Mouse (Mus musculus) CD8-positive naive resting alpha-beta T cell, adult 2 months (primary cell): ENCODE data around the gene Clstn1.

Experiments
- DNase-seq, 2 experiments: peaks; one replicate each; pipeline ENCODE4 v3.0.0; 2022; ENCODE audit warnings: low read depth in 2 of 2, low spot score in 2 of 2

Gene Clstn1

DNA sequence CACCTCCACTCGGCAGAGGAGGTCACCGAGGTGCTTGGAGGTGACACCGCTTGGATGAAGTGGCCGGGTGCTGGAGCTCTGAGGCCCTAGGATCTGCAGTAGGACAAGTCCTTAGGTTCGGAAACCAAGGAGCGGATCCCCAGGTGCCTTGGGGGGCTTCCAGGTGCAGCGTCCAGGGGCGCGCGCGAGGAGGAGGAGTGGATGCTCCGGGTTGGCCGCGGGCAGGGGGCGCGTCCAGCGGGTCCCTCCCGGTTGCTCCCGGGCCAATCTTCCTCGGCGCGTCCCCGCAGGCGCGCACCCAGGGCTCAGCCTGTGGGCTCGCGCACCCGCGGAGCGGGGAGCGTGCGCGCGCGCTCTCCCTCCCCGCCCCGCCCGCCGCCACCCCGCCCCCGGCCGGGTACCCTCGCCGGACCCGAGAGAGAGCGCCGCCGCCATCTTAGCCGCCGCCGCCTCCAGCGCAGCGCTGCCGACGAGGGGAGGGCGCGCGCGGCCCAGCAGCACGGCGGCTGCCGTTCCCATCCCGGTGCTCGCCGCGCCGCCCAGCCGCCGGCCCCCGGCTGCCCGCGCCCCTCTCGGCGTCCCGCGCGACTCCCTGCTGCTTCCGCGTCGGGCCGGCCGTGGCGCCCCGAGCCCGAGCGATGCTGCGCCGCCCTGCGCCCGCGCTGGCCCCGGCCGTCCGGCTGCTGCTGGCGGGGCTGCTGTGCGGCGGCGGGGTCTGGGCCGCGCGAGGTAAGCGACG is at the start of gene Clstn1:
Gene Clstn1 (plus strand): TSS at position 425 of the 739 bp plus-strand sequence.
- DNase-seq, result peak in 1 of 2 experiments; percentile 7

DNA sequence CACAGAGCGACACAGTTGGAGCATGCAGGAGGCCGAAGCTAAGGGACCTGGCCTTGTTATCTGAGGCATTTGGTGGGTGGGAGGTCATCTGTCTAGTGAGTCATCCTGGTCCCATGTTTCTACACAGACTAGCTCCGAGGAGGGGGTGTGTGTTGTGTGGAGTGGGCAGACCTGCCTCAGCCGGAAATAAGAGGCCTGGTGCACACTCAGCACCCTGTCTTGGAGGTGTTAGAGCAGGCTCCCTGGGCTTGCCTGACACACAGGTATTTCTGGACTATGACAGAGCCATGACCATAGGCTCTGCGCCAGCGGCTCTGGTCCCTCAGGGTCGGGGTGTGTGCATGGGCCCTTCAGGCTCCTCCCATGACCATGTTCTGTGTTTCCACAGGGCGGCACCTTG is 46.8 kb upstream of the Clstn1 start:
- no peak for DNase-seq

DNA sequence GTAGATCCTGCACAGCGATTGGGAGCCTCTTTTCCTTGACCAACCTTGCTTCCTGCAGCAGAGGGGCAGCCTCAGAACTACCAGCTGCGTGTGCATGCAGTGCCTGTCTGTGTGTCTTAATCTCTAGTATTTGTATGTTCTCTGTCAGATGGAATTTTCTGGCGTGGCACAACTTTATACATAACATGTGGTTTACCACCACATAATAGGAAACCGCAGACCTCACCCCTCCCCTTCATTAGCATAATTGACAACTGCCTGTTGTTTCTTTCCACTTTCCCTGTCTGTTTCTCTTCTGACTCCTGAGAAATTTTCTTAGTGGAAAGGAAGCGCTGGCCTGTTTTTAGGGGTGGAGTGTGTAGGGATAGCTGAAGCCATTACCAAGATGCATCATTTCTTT is 44.3 kb upstream of the Clstn1 start:
- DNase-seq, result peak in 1 of 2 experiments; percentile 19

DNA sequence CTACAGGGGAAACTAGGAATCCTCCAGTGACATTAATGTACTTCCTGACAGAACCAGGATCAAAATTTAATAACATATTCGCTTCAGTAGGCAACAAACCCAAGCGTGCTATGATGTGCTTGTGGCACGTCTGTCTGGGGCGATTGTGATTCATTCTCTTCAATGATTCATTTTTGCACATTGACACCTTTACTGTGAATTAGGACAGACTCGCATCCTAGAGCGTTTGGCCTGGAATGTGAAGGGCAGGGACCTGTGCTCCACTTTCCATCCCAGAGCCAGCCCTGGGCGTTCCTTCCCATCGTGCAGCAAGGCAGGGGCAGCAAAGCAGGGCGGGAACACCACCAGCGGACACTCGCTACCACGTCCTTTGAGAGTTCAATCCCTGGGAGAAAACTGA is 43.8 kb upstream of the Clstn1 start:
- no peak for DNase-seq

DNA sequence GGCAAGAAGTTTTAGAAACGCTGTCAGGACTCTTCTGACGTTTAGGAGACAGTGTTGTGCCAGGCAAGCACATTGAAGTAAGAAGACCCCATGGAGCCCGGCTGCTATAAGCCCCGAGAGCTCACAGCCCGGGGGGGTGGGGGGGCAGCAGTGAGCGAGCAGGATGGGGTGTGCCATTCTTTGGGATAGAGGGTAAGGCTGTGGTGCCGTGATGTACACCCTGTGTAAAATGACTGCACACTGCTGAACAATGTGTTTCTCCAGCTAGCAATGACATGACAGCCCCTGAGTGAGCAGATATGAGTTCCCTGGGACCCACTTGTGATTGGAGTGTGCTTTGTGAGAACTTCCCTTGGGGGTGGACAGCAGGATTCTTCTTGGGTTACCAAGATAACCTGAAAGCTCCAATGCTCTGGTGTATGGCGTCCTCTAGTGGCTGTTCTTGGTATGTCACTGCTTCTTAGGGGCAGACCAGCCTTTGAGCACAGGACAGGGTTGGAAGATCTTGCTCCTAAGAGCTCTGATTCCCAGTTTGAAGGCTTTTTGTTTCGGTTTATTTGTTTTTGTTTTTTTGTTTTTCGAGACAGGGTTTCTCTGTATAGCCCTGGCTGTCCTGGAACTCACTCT is 43.2 kb upstream of the Clstn1 start:
- peak; percentile 84 to 89 for DNase-seq

GRCm38 (mm10) chr4:149544892-149545291 is 41.4 kb upstream of the Clstn1 start:
- no peak for DNase-seq

GRCm38 (mm10) chr4:149546797-149547444 is 39.3 kb upstream of the Clstn1 start:
- no peak for DNase-seq

- no peak for DNase-seq
Measured at GRCm38 (mm10) chr4:149547523-149547922, 38.7 kb upstream of the Clstn1 start.

DNA sequence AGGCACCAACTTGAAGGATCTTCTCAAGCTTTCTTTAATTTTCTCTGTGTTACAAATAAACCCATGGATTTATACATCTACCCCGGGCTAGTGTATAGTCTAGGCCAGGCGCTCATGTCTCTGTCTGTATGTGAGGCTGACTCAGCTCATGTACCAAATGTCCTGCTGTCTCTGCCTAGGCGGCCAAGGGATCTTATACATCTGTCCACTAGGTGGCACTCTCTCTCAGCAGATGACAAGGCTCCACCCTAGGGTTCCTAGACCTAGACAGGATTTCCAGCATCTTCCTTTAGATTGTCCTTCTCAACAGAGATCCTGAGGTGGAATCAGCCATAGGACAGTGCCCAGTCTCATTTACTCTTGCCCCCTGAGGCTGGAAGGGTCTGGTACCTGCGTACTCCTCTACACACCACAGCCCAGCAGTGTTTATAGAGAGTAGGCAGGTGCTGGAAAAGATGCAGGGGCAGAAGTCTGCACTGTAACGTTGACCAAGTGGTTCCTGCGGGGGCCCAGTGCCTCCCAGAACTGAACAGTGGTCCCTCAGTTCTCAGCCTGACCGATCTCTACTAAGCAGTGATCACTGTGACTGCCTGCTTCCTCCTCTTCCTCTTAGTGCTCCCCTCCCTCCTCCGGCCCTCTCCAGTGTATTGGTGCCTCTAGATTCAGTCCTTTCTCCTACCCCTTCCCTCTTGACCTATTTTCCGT is 36.9 kb upstream of the Clstn1 start:
- DNase-seq, result peak; percentile 51 to 71

DNA sequence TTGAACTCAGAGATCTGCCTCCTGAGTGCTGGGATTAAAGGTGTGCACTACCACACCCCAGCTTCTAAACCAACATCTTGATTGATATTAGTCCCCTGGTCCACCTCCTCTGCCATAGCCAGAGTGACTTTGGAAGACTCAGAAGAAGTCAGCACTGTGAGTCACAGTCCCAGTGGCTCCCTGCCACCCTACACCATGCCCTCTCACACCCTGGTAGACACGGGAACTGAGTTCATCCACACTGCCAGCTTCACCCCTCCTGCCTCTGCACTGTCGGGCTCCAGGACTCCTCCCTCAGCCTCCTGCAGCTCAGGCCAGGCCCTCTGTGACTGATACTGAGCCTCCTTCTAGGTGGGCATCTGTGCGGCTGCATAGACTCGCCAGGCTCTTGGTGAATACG is 35.4 kb upstream of the Clstn1 start:
- no peak for DNase-seq

DNA sequence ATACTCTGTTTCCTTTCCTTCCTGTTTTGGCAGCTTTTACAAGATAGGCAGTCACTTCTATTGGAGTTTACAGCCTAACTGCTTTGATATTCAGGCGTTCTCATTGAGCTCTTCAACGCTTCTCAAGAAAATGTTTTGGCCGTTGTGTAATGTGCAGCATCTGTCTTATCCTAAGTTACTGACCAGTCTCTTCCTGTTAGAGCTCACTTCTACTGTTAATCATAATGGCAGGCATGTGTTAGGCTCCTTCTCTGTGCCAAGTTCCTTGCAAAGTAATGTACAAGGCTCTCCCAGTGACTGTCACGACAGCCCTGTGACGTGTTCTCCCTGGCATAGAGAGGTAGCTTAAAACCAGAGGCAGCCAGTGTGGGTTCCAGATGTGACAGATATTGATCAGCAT is 34.6 kb upstream of the Clstn1 start:
- no peak for DNase-seq

GRCm38 (mm10) chr4:149553834-149554233 is 32.4 kb upstream of the Clstn1 start:
- DNase-seq, result no peak

DNA sequence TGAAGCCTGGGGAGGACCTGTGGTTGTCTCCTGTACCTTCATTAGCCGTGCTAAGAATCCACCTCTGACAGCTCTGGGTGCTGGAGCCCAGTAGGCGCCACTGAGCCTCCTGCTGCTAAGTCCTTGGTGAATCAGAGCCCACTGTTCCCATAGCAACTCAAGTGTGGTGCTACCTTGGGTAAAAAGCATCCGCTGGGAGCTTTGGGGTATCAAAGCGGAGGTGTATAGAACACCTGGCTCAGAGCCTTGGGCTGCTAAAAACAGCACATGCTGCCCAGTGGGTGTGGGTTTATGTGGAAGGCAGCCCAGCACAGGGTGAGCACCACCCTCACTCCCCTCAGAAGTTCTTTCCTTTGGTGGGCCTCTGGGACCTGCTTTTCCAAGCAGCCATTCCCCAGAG is 30.2 kb upstream of the Clstn1 start:
- DNase-seq, result no peak

DNA sequence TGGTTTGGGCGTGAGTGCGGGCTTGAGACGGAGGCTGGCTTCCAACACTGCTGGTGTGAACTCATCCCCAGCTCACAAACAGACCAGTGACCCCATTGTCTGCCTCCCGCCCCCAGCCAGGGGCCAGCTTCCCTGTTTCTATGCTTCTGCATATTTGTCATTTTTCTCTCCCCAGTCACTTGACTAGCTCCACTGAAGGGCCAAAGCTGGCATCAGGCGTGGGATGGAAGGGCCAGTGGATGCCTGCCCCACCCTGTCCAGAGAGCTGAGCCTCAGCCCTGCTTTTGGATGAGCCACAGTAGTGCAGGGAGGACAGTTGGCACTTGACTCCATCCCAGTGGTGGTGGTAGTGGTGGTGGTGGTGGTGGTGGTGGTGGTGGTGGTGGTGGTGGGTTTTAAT is 28.4 kb upstream of the Clstn1 start:
- no peak for DNase-seq

DNA sequence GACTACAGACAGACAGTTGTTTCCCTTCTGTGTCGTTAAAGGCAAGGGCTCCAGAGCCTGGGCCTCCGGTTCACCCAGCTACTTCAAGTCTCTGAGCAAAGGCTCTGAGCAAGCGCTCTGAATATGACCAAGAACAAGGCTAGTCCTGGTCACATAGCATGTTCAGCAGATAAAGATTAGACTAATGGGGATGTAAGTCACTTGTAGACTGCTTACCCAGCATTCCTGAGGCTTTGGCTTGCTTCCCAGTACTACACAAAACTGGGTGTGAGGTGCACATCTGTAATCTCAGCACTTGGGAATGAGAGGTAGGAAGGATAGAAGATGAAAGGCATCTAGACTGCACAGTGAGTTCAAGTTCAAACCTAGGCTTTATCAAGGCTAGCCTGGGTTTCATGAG is 27.9 kb upstream of the Clstn1 start:
- DNase-seq, result no peak

DNA sequence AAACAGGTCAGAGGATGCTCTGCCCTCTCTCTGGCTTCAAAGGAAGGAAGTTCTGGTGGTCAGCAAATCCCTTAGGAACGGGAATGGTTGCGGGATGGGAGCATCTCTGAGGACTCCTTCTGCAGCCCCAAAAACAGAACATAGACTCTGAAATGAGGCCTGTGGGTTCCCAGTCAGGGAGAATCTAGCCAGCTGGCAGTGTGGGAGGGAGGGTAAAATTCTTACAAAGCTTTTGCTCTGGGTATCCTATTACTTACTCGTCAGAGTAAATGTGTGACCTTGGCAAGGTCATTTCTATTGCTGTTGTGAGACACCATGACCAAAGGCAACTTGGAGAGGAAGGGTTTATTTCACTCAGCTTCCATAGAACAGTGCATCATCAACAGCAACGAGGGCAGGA is 24.9 kb upstream of the Clstn1 start:
- no peak for DNase-seq

DNA sequence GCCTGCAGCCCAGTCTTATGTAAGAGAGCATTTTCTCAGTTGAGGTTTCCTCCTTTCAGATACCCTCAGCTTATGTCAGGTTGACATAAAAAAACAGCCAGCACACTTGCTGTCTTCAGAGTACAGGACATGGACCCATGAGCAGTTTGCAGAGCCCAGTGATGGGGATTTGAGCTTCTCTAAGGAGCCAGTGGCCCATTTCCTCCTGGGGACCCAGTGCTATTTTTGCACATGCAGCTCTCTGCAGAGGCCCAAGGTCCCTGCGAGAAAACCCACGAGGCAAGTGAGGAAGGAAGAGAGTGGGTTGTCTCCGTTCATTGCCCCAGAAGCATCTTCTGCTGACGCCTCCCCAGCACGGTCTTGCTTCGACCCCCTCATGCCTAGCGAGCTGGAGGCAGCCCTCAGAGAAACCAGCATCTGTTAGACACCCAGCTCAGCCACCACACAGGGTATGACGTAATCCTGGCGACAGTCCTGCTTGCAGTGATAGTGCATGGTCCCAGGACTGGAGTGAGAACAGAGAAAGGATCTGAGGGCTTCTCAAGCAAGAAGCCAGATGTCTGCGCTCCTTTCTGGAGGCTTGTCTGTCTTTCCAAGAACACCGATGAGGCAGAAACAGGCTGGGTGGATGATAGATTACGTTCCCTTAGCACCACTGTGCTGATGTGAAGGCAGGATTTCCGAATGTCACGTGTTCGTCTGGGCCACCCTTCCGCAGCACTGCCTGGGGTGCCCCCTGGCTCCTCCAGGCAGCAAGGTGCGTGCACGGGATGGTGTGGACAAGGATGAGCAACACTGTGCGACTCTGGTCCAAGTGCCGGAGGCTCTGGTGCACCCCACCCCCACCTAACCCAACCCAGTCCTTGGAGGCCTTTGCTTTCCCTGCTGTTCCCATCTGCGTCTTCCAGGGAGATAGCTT is 24.0 kb upstream of the Clstn1 start:
- no peak for DNase-seq

DNA sequence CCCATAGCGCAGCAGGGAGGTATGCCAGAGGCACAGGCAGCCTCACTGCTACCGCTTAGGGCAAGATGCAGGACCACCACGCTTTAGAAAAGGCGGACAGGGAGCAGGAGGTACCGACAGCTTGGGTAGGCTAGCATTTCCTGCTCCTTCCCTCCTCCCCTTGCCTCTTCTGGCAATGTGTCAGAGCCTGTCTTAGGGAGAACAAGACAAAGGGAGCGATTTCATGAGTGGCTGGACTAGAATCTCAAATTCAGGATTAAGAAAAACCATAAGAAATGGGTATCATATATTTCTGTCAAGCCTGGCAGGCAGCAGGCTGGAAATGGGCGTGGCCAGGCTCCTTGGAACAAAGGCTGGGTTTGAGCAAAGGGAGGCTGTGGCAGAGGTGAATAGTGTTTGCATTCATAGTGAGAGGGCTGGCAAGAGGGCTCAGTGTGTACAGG is 23.3 kb upstream of the Clstn1 start:
- no peak for DNase-seq

GRCm38 (mm10) chr4:149563941-149564361 is 22.3 kb upstream of the Clstn1 start:
- DNase-seq, result no peak
